Mouse (Mus musculus) left cerebral cortex, postnatal 14 days (tissue): ENCODE results near the gene Twf1. TPM values are rescaled to one million over a fixed set of nuclear protein-coding genes. Genes with fewer than 3 reads are reported as not detected.

Experiments used
- DNase-seq, 2 experiments: peaks; one replicate each; pipeline ENCODE4 v3.0.0; 2021 to 2022; ENCODE audit warnings: low spot score in 2 of 2, mixed read lengths in 1 of 2
- intact Hi-C: fragments of 180-260 bp; cut with DNase I; formaldehyde crosslinking; loops from one replicate; pipeline ENCODE4 v1.15.1; 2025
- long read RNA-seq, 2 experiments: library from polyadenylated mRNA; stranded (forward); transcript quantifications; one replicate each; pipeline ENCODE4 v2.0.0; 2021
- total RNA-seq, 2 experiments: library from RNA; stranded (reverse); gene quantifications; 2 replicates each; pipeline ENCODE4 v1.2.3; 2021

Twf1 gene
- 10 to 100 TPM; 46.7 to 53.5 TPM for total RNA-seq
- long read RNA-seq, experiment 1, transcript Twf1-201 (9 exons, 3,025 nt), result major isoform, 47 of 54 reads
- long read RNA-seq, experiment 1, partial matches to known transcripts, result 2 of 54 reads
- long read RNA-seq, experiment 1, other reads (novel, unspliced or antisense), result 5 of 54 reads
- long read RNA-seq, experiment 2, transcript Twf1-201 (9 exons, 3,025 nt), result major isoform, 45 of 56 reads
- long read RNA-seq, experiment 2, partial matches to known transcripts, result 10 of 56 reads
- long read RNA-seq, experiment 2, other reads (novel, unspliced or antisense), result 1 of 56 reads

GRCm38 (mm10) chr15:94589219-94590075 lies at the start of gene Twf1:
Gene Twf1 (minus strand): TSS chr15:94589889.
- intact Hi-C loops, result loop anchor here (5.0 kb wide), 1 partner anchor 42 kb away; no protein-coding TSS in a partner anchor
- peak; percentile 98 for DNase-seq

- intact Hi-C loops, result no loop called here
Measured at GRCm38 (mm10) chr15:94639126-94639525, 49.4 kb upstream of the Twf1 start.

GRCm38 (mm10) chr15:94638207-94638606 lies 48.5 kb upstream of the Twf1 start:
- no peak for DNase-seq
- intact Hi-C loops, result no loop called here

More at GRCm38 (mm10) chr15:94639126-94639525, 49.4 kb upstream of the Twf1 start:
- no peak for DNase-seq

GRCm38 (mm10) chr15:94634524-94634923 lies 44.8 kb upstream of the Twf1 start:
- intact Hi-C loops, result no loop called here
- no peak for DNase-seq

- DNase-seq, result no peak
- intact Hi-C loops, result no loop called here
Measured at GRCm38 (mm10) chr15:94630553-94630952, 40.9 kb upstream of the Twf1 start.

- DNase-seq, result no peak
- intact Hi-C loops, result no loop called here
Measured at GRCm38 (mm10) chr15:94628830-94629601, 39.3 kb upstream of the Twf1 start, which contains the start of gene Tmem117. Gene Tmem117 (plus strand): TSS chr15:94629232.

- no peak for DNase-seq
- intact Hi-C loops, result no loop called here
Measured at GRCm38 (mm10) chr15:94628463-94628829, 38.8 kb upstream of the Twf1 start.

GRCm38 (mm10) chr15:94620909-94621308 lies 31.2 kb upstream of the Twf1 start:
- no peak for DNase-seq
- intact Hi-C loops, result no loop called here

GRCm38 (mm10) chr15:94616036-94616435 lies 26.3 kb upstream of the Twf1 start:
- DNase-seq, result no peak
- intact Hi-C loops, result no loop called here

- peak in 1 of 2 experiments; percentile 19 for DNase-seq
- intact Hi-C loops, result no loop called here
Measured at GRCm38 (mm10) chr15:94607768-94608167, 18.1 kb upstream of the Twf1 start.

GRCm38 (mm10) chr15:94602441-94602840 lies 12.8 kb upstream of the Twf1 start:
- intact Hi-C loops, result no loop called here
- no peak for DNase-seq

- DNase-seq, result peak in 1 of 2 experiments; percentile 37
- intact Hi-C loops, result no loop called here
Measured at GRCm38 (mm10) chr15:94601339-94601738, 11.7 kb upstream of the Twf1 start.

GRCm38 (mm10) chr15:94600145-94600707 lies 10.5 kb upstream of the Twf1 start:
- intact Hi-C loops, result no loop called here
- no peak for DNase-seq

GRCm38 (mm10) chr15:94593586-94593985 lies 3.9 kb upstream of the Twf1 start:
- intact Hi-C loops, result no loop called here
- no peak for DNase-seq

GRCm38 (mm10) chr15:94591356-94591755 lies 1.7 kb upstream of the Twf1 start:
- intact Hi-C loops, result no loop called here
- no peak for DNase-seq

GRCm38 (mm10) chr15:94590083-94590482 lies 394 bp upstream of the Twf1 start:
- DNase-seq, result no peak
- intact Hi-C loops, result no loop called here

- intact Hi-C loops, result loop anchor here (5.0 kb wide), 1 partner anchor 41 kb away; no protein-coding TSS in a partner anchor
- DNase-seq, result no peak
Measured at GRCm38 (mm10) chr15:94587826-94588715, 1.6 kb downstream of the Twf1 start.

GRCm38 (mm10) chr15:94584738-94585137 lies 5.0 kb downstream of the Twf1 start:
- intact Hi-C loops, result loop anchor here (5.0 kb wide), 1 partner anchor 37 kb away; no protein-coding TSS in a partner anchor
- no peak for DNase-seq
